Mouse (Mus musculus) kidney, embryonic 15.5 days (tissue): ENCODE measurements at regions not wholly inside any gene's neighbourhood (a gene's known extent, or its start where the extent isn't known, plus 50 kb on each side); places are given as distances from the start of the nearest gene placed in this dataset.

Experiments used
- ATAC-seq: fragments of 200-750 bp; cut with Nextera tagmentation; replicated peaks from 2 replicates; pipeline ENCODE4 v1.8.0; 2017; ENCODE audit warnings: moderate TSS enrichment; ENCODE audit not compliant: low FRiP score
- H3K27ac ChIP-seq: fragments of 300-500 bp; sonication (generic); 2 replicates; pipeline ENCODE4 v1.5.1; 2015; ENCODE audit warnings: mild to moderate bottlenecking, inconsistent platforms
- H3K27me3 ChIP-seq: fragments of 300-500 bp; sonication (generic); 2 replicates; pipeline ENCODE4 v1.6.1; 2015; ENCODE audit warnings: inconsistent platforms
- H3K36me3 ChIP-seq: fragments of 300-500 bp; sonication (generic); 2 replicates; pipeline ENCODE4 v1.6.1; 2015; ENCODE audit warnings: inconsistent platforms
- H3K4me1 ChIP-seq: fragments of 300-500 bp; sonication (generic); 2 replicates; pipeline ENCODE4 v1.6.1; 2015; ENCODE audit warnings: inconsistent platforms
- H3K4me2 ChIP-seq: fragments of 300-500 bp; sonication (generic); 2 replicates; pipeline ENCODE4 v1.6.1; 2015; ENCODE audit warnings: moderate library complexity, mild to moderate bottlenecking, inconsistent platforms
- H3K4me3 ChIP-seq: fragments of 300-500 bp; sonication (generic); replicated peaks from 2 replicates; pipeline ENCODE4 v1.5.1; 2015; ENCODE audit warnings: mild to moderate bottlenecking, inconsistent platforms
- H3K9ac ChIP-seq: fragments of 300-500 bp; sonication (generic); 2 replicates; pipeline ENCODE4 v1.6.1; 2015; ENCODE audit warnings: mild to moderate bottlenecking, inconsistent platforms
- H3K9me3 ChIP-seq: fragments of 300-500 bp; sonication (generic); replicated peaks from 2 replicates; pipeline ENCODE4 v1.6.1; 2016; ENCODE audit warnings: inconsistent platforms
- WGBS: fragments of 180-500 bp; shearing (Covaris S2); methylation state at CpG from one replicate; pipeline ENCODE4 v1.1.7; 2015; ENCODE audit warnings: mixed read lengths; 5-methylcytosine and 5-hydroxymethylcytosine counted together

- peaks cover 19% of the 10 kb centered on the region; the same call in 1 of the 2 replicates for H3K27me3 ChIP-seq
- WGBS, result 43% methylated on average over 9 of the region's 9 CpGs
- no peaks in the 10 kb centered on the region for H3K36me3 ChIP-seq
- no peak; the same call in 1 of the 2 replicates for ATAC-seq
- no peak overlapping the region for H3K27ac ChIP-seq
- H3K9me3 ChIP-seq, result no peaks in the 10 kb centered on the region
- H3K4me3 ChIP-seq, result no peak overlapping the region
- H3K4me2 ChIP-seq, result no peak overlapping the region
- no peak overlapping the region for H3K9ac ChIP-seq
- no peaks in the 10 kb centered on the region for H3K4me1 ChIP-seq
Measured at GRCm38 (mm10) chrX:161635678-161636077, 81.2 kb upstream of the Rai2 start.

- H3K36me3 ChIP-seq, result no peaks in the 10 kb centered on the region
- no peaks in the 10 kb centered on the region for H3K9me3 ChIP-seq
- no peak overlapping the region for H3K4me3 ChIP-seq
- no peak overlapping the region for H3K9ac ChIP-seq
- 84% methylated on average over 2 of the region's 2 CpGs for WGBS
- H3K4me1 ChIP-seq, result no peaks in the 10 kb centered on the region
- no peak for ATAC-seq
- H3K27ac ChIP-seq, result no peak overlapping the region
- no peak overlapping the region for H3K4me2 ChIP-seq
- H3K27me3 ChIP-seq, result peaks cover 43% of the 10 kb centered on the region
Measured at GRCm38 (mm10) chrX:161653106-161653505, 63.8 kb upstream of the Rai2 start.

- WGBS, result 85% methylated on average over 3 of the region's 3 CpGs
Measured at GRCm38 (mm10) chrX:161660106-161660505, 56.8 kb upstream of the Rai2 start.

DNA sequence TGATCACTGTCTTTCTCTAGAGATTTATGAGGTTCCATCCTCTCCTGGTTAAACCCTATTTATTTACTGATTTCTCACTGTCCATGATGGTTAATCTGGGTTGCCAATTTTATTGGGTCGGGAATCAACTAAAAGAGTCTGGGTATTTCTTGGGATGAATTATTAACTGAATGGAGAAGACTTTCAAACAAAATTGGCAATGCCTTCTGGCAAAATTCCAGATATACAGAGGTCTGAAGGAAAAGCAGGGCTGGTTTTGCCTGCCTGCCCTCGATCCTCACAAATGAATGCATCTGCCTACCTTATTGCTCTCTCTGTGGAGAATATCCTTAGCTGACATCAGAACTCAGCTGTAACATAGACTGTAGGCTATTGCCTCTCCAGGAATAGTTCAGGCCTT lies 54.9 kb upstream of the Rai2 start:
- WGBS, result 89% methylated on average over 2 of the region's 2 CpGs
- no peak overlapping the region for H3K9ac ChIP-seq
- no peak overlapping the region for H3K4me3 ChIP-seq
- H3K27ac ChIP-seq, result no peak overlapping the region
- no peaks in the 10 kb centered on the region for H3K9me3 ChIP-seq
- no peaks in the 10 kb centered on the region for H3K4me1 ChIP-seq
- H3K27me3 ChIP-seq, result peaks cover 36% of the 10 kb centered on the region
- H3K36me3 ChIP-seq, result no peaks in the 10 kb centered on the region
- ATAC-seq, result no peak
- H3K4me2 ChIP-seq, result no peak overlapping the region

More at GRCm38 (mm10) chrX:161660106-161660505, 56.8 kb upstream of the Rai2 start:
- Histone ChIP-seq H3K4me3 (no peak overlapping the region), H3K27me3 (peaks cover 32% of the 10 kb centered on the region), H3K36me3 (no peaks in the 10 kb centered on the region), H3K9ac (no peak overlapping the region), H3K4me2 (no peak overlapping the region), H3K27ac (no peak overlapping the region), H3K4me1 (no peaks in the 10 kb centered on the region), H3K9me3 (no peaks in the 10 kb centered on the region)
- no peak for ATAC-seq
